Mouse (Mus musculus) small intestine, adult 2 months (tissue): ENCODE results near the gene Itgb1bp1.

ENCODE experiments used
- CTCF ChIP-seq: fragments of 200-500 bp; IDR thresholded peaks from 2 replicates; pipeline ENCODE4 v1.5.1; 2012; ENCODE audit warnings: low read depth, mild to moderate bottlenecking, control low read depth, inconsistent platforms, low read length, moderate library complexity, mixed read lengths; ENCODE audit not compliant: insufficient replicate concordance, insufficient read length; ENCODE audit errors: extremely low read depth
- POLR2A ChIP-seq: fragments of 200-500 bp; IDR thresholded peaks from 2 replicates; pipeline ENCODE4 v1.6.1; 2012; ENCODE audit warnings: low read depth, mild to moderate bottlenecking, control low read depth, inconsistent platforms, low read length, moderate library complexity

DNA sequence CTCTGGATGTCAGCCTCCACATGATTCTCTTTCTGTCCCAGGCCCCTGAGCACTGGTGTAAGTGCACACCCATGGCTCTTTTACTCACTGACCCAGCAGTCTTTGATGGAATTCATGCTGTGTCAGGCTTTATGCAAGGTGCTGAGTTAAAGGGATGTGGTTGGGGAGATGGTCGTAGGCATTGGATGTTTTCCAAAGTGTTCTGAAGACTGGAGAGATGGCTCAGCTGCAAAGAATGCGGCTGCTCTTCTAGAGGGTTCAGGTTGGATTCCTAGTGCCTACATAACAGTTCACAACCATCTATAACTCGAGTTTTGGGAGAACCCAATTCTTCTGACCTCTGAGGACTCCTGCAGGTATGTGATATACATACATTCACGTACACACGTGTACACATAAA lies 78.7 kb downstream of the Itgb1bp1 start:
- TF ChIP-seq CTCF (no peak), POLR2A (no peak)
